Mouse (Mus musculus) midbrain, embryonic 15.5 days (tissue): ENCODE data around the gene Slc24a5. TPM values are rescaled to one million over a fixed set of nuclear protein-coding genes. Genes with fewer than 3 reads are reported as not detected.

Source experiments
- ATAC-seq: fragments of 200-750 bp; cut with Nextera tagmentation; replicated peaks from 2 replicates; pipeline ENCODE4 v1.8.0; 2017; ENCODE audit warnings: moderate TSS enrichment
- H3K27ac ChIP-seq: fragments of 300-500 bp; sonication (generic); 2 replicates; pipeline ENCODE4 v1.5.1; 2015; ENCODE audit warnings: mild to moderate bottlenecking, inconsistent platforms
- H3K27me3 ChIP-seq: fragments of 300-500 bp; sonication (generic); replicated peaks from 2 replicates; pipeline ENCODE4 v1.6.1; 2015; ENCODE audit warnings: inconsistent platforms
- H3K36me3 ChIP-seq: fragments of 300-500 bp; sonication (generic); replicated peaks from 2 replicates; pipeline ENCODE4 v1.6.1; 2015; ENCODE audit warnings: inconsistent platforms
- H3K4me1 ChIP-seq: fragments of 300-500 bp; sonication (generic); 2 replicates; pipeline ENCODE4 v1.6.1; 2015; ENCODE audit warnings: inconsistent platforms
- H3K4me2 ChIP-seq: fragments of 300-500 bp; sonication (generic); 2 replicates; pipeline ENCODE4 v1.6.1; 2015; ENCODE audit warnings: inconsistent platforms, mild to moderate bottlenecking, moderate library complexity
- H3K4me3 ChIP-seq: fragments of 300-500 bp; sonication (generic); 2 replicates; pipeline ENCODE4 v1.5.1; 2015; ENCODE audit warnings: mild to moderate bottlenecking, inconsistent platforms
- H3K9ac ChIP-seq: fragments of 300-500 bp; sonication (generic); 2 replicates; pipeline ENCODE4 v1.6.1; 2015; ENCODE audit warnings: mild to moderate bottlenecking, inconsistent platforms
- H3K9me3 ChIP-seq: fragments of 300-500 bp; sonication (generic); 2 replicates; pipeline ENCODE4 v1.6.1; 2016; ENCODE audit warnings: inconsistent platforms
- whole genome bisulfite sequencing: fragments of 180-500 bp; shearing (Covaris S2); methylation state at CpG from one replicate; pipeline ENCODE4 v1.1.7; 2015; ENCODE audit warnings: mixed read lengths; 5-methylcytosine and 5-hydroxymethylcytosine counted together
- polyA plus RNA-seq: library from polyadenylated mRNA; unstranded; fragments of >200 nt; fragmentation: Nextera tagmentation; extraction: Ambion mirVana; gene quantifications from 2 replicates; pipeline ENCODE4 v1.2.1, GENCODE M21; 2015

The Slc24a5 gene
- polyA plus RNA-seq, 1 experiment from 2014 or later, result 4.8 TPM

DNA sequence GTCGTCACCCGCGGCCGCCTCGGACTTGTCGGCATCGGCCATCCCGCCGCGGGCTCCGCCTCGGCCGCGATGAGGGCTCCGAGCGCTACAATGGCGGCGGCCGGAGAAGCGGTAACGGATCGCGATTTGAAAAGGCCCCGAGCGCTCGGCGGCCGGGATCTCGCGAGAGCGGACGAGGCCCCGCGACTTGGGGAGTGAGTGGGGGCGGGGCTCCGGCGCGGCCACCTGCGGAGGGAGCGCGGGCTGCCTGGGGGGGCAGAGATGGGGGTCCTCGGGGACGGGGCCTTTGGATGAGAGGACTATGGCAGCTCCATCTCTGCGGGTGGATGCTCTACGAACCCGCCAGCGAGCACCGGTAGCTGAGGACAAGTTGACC, 55.5 kb downstream of the Slc24a5 start, which contains the start of gene Myef2:
Myef2 (minus strand) TSS at position 185 of the 376 bp plus-strand sequence.
- peak; percentile 90 for ATAC-seq
- under 1% methylated on average over 45 of the region's 48 CpGs for WGBS
- H3K4me2 ChIP-seq, result peak within 1 kb of the TSS; percentile 68
- H3K9ac ChIP-seq, result peak within 1 kb of the TSS; percentile 99
- H3K36me3 ChIP-seq, result no peaks in the 10 kb centered on the region
- peaks cover 28% of the 10 kb centered on the region for H3K4me1 ChIP-seq
- H3K4me3 ChIP-seq, result peak within 1 kb of the TSS; percentile 84
- H3K27ac ChIP-seq, result peak within 1 kb of the TSS; percentile 98
- no peaks in the 10 kb centered on the region for H3K27me3 ChIP-seq
- no peaks in the 10 kb centered on the region for H3K9me3 ChIP-seq

DNA sequence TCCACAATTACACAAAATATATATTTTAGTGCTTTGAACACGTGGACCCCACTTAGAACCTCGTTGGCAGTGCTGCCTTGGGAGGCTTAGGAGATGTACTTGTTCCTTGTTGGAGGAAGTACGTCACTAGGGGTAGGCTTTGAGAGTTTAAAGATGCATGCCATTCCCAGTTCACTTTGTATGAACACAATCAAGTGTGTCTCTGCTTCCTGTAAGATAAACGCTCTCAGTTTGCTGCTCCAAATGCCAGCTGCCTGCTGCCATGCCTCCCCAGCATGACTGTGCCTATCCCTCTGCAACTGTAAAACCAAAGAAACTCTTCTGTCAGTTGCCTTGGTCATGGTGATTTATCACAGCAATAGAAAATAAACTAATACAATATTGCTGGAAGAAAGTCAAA, 57.9 kb downstream of the Slc24a5 start:
- no peak for ATAC-seq
- Histone ChIP-seq H3K4me1 (peaks cover 13% of the 10 kb centered on the region), H3K9me3 (no peaks in the 10 kb centered on the region), H3K36me3 (no peaks in the 10 kb centered on the region), H3K4me3 (no peak overlapping the region), H3K9ac (no peak overlapping the region), H3K4me2 (no peak overlapping the region), H3K27me3 (no peaks in the 10 kb centered on the region), H3K27ac (no peak overlapping the region)
- WGBS, result 33% methylated on average over 4 of the region's 4 CpGs

DNA sequence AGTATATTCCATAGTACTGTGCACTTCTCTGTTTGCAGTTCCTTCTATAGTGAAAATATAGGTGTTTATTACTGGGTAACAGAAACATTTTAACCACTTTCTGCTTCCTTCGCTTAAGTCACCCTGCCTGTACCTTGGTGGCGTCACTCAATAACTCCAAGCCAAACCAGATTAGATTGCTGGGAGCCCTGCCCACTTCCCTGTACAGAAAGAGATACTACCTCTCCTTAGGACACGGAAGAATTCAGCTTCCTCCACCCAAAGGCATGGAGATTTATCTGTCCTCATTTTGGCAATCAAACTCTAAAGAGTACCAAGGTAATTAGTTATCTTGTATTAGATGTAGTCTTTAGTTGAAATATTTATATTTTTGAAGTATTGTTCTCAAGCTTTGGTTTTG, 58.9 kb downstream of the Slc24a5 start:
- H3K9ac ChIP-seq, result no peak overlapping the region
- no peaks in the 10 kb centered on the region for H3K9me3 ChIP-seq
- no peaks in the 10 kb centered on the region for H3K27me3 ChIP-seq
- H3K36me3 ChIP-seq, result no peaks in the 10 kb centered on the region
- no peak for ATAC-seq
- WGBS, result 86% methylated on average over 3 of the region's 3 CpGs
- H3K4me3 ChIP-seq, result no peak overlapping the region
- H3K4me1 ChIP-seq, result peaks cover 3% of the 10 kb centered on the region
- no peak overlapping the region for H3K27ac ChIP-seq
- H3K4me2 ChIP-seq, result no peak overlapping the region

DNA sequence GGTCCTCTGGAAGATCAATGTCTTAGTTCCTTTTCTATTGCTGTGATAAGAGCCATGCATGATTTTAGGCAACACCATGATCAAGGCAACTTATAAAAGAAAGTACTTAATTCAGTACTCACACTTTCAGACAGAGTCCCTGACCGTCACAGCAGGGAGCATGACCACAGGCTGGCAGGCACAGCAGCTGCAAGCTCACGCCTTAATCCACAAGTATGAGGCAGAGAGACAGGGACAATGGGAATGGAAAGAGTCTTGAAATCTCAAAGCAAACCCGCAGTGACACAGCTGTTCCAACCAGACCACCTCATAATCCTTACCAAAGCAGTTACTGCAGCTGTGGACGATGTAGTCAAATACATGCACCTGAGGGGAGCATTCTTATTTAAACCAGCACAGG, 66.2 kb downstream of the Slc24a5 start:
- Histone ChIP-seq H3K9me3 (no peaks in the 10 kb centered on the region), H3K4me3 (no peak overlapping the region), H3K4me2 (no peak overlapping the region)

DNA sequence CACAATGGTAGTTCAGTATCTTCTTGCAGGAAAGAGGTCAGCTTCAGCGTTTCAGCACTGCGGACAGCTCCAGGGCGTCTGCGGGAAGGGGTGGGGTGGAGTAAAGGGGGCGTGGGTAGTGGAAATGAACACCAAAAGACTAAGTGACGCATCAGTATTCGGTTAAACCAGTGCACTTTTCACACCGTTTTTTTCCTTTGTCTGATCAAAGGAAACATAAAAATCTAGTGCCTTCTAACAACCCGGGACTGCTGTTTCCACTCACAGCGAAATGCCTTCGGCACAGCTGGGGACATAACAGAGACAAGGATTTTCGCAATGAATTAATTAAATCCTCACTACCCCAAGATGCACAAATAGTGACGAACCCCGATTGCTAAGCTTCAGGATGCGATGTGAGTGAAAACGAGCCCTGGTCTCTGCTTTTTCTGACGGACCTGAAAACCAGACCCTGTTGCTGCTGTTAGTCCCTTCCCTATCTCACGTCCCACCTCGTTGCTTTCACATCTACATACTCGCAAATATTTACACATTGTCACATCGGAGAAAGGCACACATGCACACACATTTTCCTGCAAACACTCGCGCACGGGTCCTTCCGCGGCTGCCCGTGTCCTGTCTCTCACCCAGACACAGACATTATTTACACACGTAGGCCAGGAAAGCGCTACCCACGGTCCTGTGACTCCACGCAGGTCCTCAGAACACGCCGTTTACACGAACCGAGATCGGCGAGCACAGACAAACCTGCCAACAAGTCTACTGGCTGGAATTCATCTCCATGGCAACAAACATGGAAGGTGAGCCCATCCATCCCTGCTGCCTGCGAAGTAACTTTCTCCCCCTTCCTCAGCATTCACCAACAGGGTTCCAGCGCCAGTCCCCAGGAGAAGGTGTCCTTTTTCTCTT, 68.2 kb downstream of the Slc24a5 start, which contains the start of gene Ctxn2:
Ctxn2 (plus strand) TSS at position 790 of the 909 bp plus-strand sequence.
- Histone ChIP-seq H3K4me1 (peaks cover 3% of the 10 kb centered on the region; the same call in 1 of the 2 replicates), H3K4me2 (peak within 1 kb of the TSS; percentile 55), H3K4me3 (peak within 1 kb of the TSS; percentile 45), H3K27ac (peak within 1 kb of the TSS; percentile 83), H3K9ac (peak within 1 kb of the TSS; percentile 49), H3K9me3 (no peaks in the 10 kb centered on the region), H3K27me3 (no peaks in the 10 kb centered on the region), H3K36me3 (no peaks in the 10 kb centered on the region)
- ATAC-seq, result peak; percentile 91
- under 1% methylated on average over 39 of the region's 39 CpGs for WGBS

More for the DNA sequence above, 66.2 kb downstream of the Slc24a5 start:
- Histone ChIP-seq H3K9ac (no peak overlapping the region), H3K36me3 (no peaks in the 10 kb centered on the region), H3K27ac (no peak overlapping the region), H3K4me1 (peaks cover 3% of the 10 kb centered on the region; the same call in 1 of the 2 replicates), H3K27me3 (no peaks in the 10 kb centered on the region)
- 22% methylated on average over 4 of the region's 4 CpGs for WGBS
- no peak for ATAC-seq

DNA sequence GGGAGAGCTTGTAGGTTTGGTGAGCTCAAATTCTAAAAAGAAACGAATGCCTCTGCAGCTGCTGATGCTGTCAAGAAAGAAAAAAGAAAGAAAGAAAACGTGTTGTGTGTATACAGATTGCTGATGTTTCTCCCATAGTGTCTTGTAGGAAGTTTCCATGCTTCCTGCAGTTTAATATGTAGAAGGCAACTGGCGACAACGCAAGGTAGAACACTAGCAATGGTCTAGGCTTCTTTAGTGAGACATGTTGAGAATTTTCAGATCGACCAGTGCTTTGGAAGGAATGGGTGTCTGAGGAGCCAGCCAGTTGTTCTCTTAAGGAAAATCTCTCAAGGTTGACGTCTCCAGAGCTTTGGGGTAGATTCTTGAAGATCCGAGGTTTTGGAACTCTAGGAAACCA, 68.9 kb downstream of the Slc24a5 start:
- Histone ChIP-seq H3K4me1 (peaks cover 3% of the 10 kb centered on the region; the same call in 1 of the 2 replicates), H3K4me3 (peak overlapping the region; percentile 45), H3K27ac (peak overlapping the region; percentile 83), H3K36me3 (no peaks in the 10 kb centered on the region), H3K4me2 (peak overlapping the region; percentile 55), H3K9ac (peak overlapping the region; percentile 49), H3K27me3 (no peaks in the 10 kb centered on the region), H3K9me3 (no peaks in the 10 kb centered on the region)
- 29% methylated on average over 7 of the region's 7 CpGs for WGBS
- ATAC-seq, result no peak

Other genes with a start within 250 kb of the Slc24a5 start
- gene Myef2, start 55.5 kb downstream of the Slc24a5 start, polyA plus RNA-seq, result 184 and 201 TPM in 2 replicates
- 18.9 and 19.3 TPM in 2 replicates for gene Ctxn2, start 68.6 kb downstream of the Slc24a5 start, polyA plus RNA-seq
- gene Slc12a1, start 84.4 kb downstream of the Slc24a5 start, polyA plus RNA-seq, result not detected in 2 replicates
- gene Dut, start 179.1 kb downstream of the Slc24a5 start, polyA plus RNA-seq, result 69.1 and 70.2 TPM in 2 replicates